ENCODE assay signal across 8 mouse cellular contexts in the genomic region with DNA sequence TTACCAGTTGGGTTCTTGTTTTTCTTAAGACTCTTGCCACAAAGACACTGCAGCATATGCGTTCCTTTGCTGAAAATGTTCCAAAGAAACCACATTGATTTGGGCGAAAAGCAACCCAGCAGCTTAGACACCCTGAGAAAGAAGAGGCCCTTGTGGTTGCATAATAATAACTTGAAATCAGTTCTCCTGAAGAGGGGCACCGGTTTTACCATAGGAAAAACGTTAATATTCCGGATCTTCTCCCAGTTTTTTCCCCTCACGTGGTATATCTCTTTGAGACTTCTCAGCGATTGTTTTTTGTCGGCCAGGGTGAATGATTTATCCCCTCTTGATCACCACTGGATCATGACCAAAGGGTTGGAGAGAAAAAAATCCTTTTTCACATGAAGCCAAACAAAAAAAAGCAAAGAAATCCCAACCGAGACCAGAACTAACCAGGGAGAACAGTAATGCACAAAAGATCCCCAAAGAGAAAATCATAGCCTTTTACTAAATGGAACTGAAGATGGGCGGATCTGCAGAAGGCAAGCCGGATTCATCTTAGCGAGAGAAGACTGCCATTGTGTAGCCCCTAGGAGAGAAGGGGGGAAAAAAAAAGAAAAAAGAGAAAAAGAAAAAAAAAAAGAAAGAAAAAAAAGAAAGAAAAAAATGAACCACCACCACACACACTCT. TPM values are rescaled to one million over a fixed set of nuclear protein-coding genes. Genes with fewer than 3 reads are reported as not detected.
DNase-seq lines count a peak whose midpoint lies in the region; ATAC-seq lines count a peak whose summit lies in the region.
"Had no signal": no experiment of that assay in that cellular context is flagged by ENCODE, and none has a peak within 500 bp of the region (broad histone marks: within the 10 kb centered on the region; RNA-seq: fewer than 3 reads in every experiment).

A gene (minus strand): TSS at position 622 of the 672 bp plus-strand sequence.

- intact Hi-C loops in left cerebral cortex, postnatal 10 days (cut with DNase I) = loop anchor here (10.0 kb wide), 1 partner anchor 262 kb away; no protein-coding TSS in a partner anchor

- H3K27me3 ChIP-seq in liver, embryonic 11.5 days (replicated peaks; ENCODE audit: control insufficient read depth, insufficient read depth, low read length) = peaks cover 15% of the 10 kb centered on the region
- H3K27me3 ChIP-seq in forebrain, embryonic 13.5 days = no peaks in the 10 kb centered on the region

- no peaks in the 10 kb centered on the region for H3K4me1 ChIP-seq in liver, embryonic 11.5 days (replicated peaks; ENCODE audit: control insufficient read depth, insufficient read depth, low read length)
- peaks cover 17% of the 10 kb centered on the region for H3K4me1 ChIP-seq in forebrain, embryonic 13.5 days
- H3K4me1 ChIP-seq: liver, embryonic 13.5 days had no signal

- H3K27ac ChIP-seq in liver, embryonic 11.5 days (ENCODE audit: low read depth, low read length) = no peak within 1 kb of the TSS
- H3K27ac ChIP-seq in forebrain, embryonic 13.5 days = peak within 1 kb of the TSS; percentile 17
- H3K27ac ChIP-seq: liver, embryonic 13.5 days had no signal

- H3K9me3 ChIP-seq in liver, embryonic 11.5 days (ENCODE audit: control insufficient read depth, low read length) = no peaks in the 10 kb centered on the region
- H3K9me3 ChIP-seq in forebrain, embryonic 13.5 days (replicated peaks) = no peaks in the 10 kb centered on the region
- H3K9me3 ChIP-seq: liver, embryonic 13.5 days had no signal

- no peak for ATAC-seq in liver, embryonic 11.5 days (replicated peaks; ENCODE audit: low FRiP score)
- no peak for ATAC-seq in forebrain, embryonic 13.5 days

- DNase-seq in liver, embryonic 11.5 days (ENCODE audit: low spot score) = no peak
- no peak for DNase-seq in liver
- DNase-seq in left cerebral cortex, postnatal 10 days (ENCODE audit: extremely low spot score in 1 of 2, low spot score in 2 of 2) = no peak
- peak; percentile 26 for DNase-seq in retina, postnatal 1 day
- no peak for DNase-seq in ovary, postnatal 36 days (ENCODE audit: low spot score)
- no peak for DNase-seq in right cerebral cortex, postnatal 36 days (ENCODE audit: low spot score in 2 of 2)
- DNase-seq: liver, embryonic 13.5 days had no signal

- H3K4me3 ChIP-seq in liver, embryonic 11.5 days (ENCODE audit: low read depth, low read length) = peak within 1 kb of the TSS; percentile 10; the same call in 1 of the 2 replicates
- peak within 1 kb of the TSS; percentile 55 for H3K4me3 ChIP-seq in forebrain, embryonic 13.5 days
- H3K4me3 ChIP-seq: liver, embryonic 13.5 days had no signal

- H3K4me2 ChIP-seq in liver, embryonic 11.5 days = peak within 1 kb of the TSS; percentile 44
- peak within 1 kb of the TSS; percentile 89 for H3K4me2 ChIP-seq in forebrain, embryonic 13.5 days

- WGBS in liver, embryonic 11.5 days = 28% methylated on average over 12 of the region's 12 CpGs
- WGBS in forebrain, embryonic 13.5 days = 2% methylated on average over 12 of the region's 12 CpGs

- no peaks in the 10 kb centered on the region for H3K36me3 ChIP-seq in liver, embryonic 11.5 days (ENCODE audit: control insufficient read depth, insufficient read depth, low read length)
- no peaks in the 10 kb centered on the region for H3K36me3 ChIP-seq in forebrain, embryonic 13.5 days (ENCODE audit: poor library complexity, severe bottlenecking)
- H3K36me3 ChIP-seq: liver, embryonic 13.5 days had no signal

- H3K9ac ChIP-seq in liver, embryonic 11.5 days (ENCODE audit: low read depth, low read length) = no peak within 1 kb of the TSS
- peak within 1 kb of the TSS; percentile 71 for H3K9ac ChIP-seq in forebrain, embryonic 13.5 days
- H3K9ac ChIP-seq: liver, embryonic 13.5 days had no signal

RNA-seq across cellular contexts. Expression of the gene that starts here (rescaled TPM):
- polyA plus RNA-seq in liver, embryonic 11.5 days (2014; fragmentation: Nextera tagmentation; extraction: Ambion mirVana) = 0.13 and 0.22 TPM in 2 replicates
- polyA plus RNA-seq in forebrain, embryonic 13.5 days (2015; fragmentation: Nextera tagmentation; extraction: Ambion mirVana) = 13.8 and 18.3 TPM in 2 replicates
- 10 to 100 TPM; 50.3 TPM for total RNA-seq in left cerebral cortex, postnatal 10 days (2021)

Comparison
In these comparisons a context has a peak if more than half of its experiments do, and no peak if none do; other contexts are left out.
1. RNA of the gene that starts here (polyA plus RNA-seq): 13.8 to 18.3 TPM in forebrain, embryonic 13.5 days; 0.13 to 0.22 TPM in liver, embryonic 11.5 days; every median in the first group is over 10 times any median in the second.